Mouse (Mus musculus) megakaryocyte, embryonic 14.5 days (primary cell): ENCODE measurements around the gene Rnf213.

Source experiments
- FLI1 ChIP-seq: IDR thresholded peaks from 2 replicates; pipeline ENCODE4 v1.6.1; 2012; ENCODE audit warnings: low read length, inconsistent platforms, mixed read lengths
- GATA1 ChIP-seq: IDR thresholded peaks from 3 replicates; pipeline ENCODE4 v1.6.1; 2012; ENCODE audit warnings: mixed read lengths, low read length, inconsistent platforms, borderline replicate concordance

- TF ChIP-seq GATA1, result no peak
- TF ChIP-seq FLI1, result no peak
These were observed 2.3 kb upstream of the Rnf213 start for GRCm38 (mm10) chr11:119390271-119391231.
